Mouse (Mus musculus): Measurements from ENCODE around the gene Fgl2. TPM values are rescaled to one million over a fixed set of nuclear protein-coding genes. Genes with fewer than 3 reads are reported as not detected.

Fgl2 gene
- total and polyA plus RNA-seq, 3 experiments: 0.41 to 10.4 (median 0.59) TPM

DNA sequence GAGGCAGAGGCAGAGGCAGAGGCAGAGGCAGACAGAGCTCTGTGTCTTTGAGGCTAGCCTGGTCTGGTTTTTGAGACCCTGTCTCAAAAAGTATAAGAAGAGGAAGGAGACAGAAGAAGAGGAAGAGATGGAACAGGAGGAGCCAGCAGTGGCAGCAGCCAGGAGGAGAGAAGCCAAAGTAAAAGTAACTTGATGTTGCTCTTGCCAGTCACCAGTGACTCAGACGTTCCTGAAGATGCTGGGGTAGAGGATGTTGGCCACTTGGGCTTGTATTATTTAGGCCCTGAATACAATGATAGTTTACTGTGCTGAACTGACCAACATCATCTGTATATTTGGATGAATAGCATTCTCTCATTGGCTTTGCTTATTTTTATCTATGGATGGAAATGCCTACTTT, 43.9 kb upstream of the Fgl2 start:
- H3K27me3 ChIP-seq (replicated peaks): no peaks in the 10 kb centered on the region
- DNase-seq (ENCODE audit: extremely low read depth): no peak
- TF ChIP-seq USF1 (IDR thresholded peaks at IDR 0.05; ENCODE audit: low read depth, low read length): no peak
- TF ChIP-seq RAD21 (IDR thresholded peaks at IDR 0.05; ENCODE audit: low read depth, low read length): no peak
- no peak for TF ChIP-seq ELF1 (IDR thresholded peaks at IDR 0.05; ENCODE audit: low read depth, low read length)
- TF ChIP-seq GABPA (IDR thresholded peaks at IDR 0.05; ENCODE audit: insufficient replicate concordance, low read depth, low read length): no peak
- no peak for TF ChIP-seq JUND (conservative IDR thresholded peaks at IDR 0.05; ENCODE audit: low read depth, low read length)
- no peak for TF ChIP-seq TCF12 (IDR thresholded peaks at IDR 0.05; ENCODE audit: low read depth, low read length)
- no peak for TF ChIP-seq MAFK (IDR thresholded peaks at IDR 0.05; ENCODE audit: insufficient replicate concordance, low read length)
- TF ChIP-seq NELFE (IDR thresholded peaks at IDR 0.05; ENCODE audit: low read depth, low read length): no peak
- no peak for TF ChIP-seq CTCF (conservative IDR thresholded peaks at IDR 0.05 in 1 of 2, IDR thresholded peaks at IDR 0.05 in 1 of 2; ENCODE audit: low read depth in 2 of 2, low read length in 2 of 2)
- no peak for TF ChIP-seq ZNF384 (IDR thresholded peaks at IDR 0.05; ENCODE audit: low read depth, low read length)
- no peak for TF ChIP-seq USF2 (conservative IDR thresholded peaks at IDR 0.05; ENCODE audit: low read depth, low read length)
- no peak for TF ChIP-seq TBP (conservative IDR thresholded peaks at IDR 0.05; ENCODE audit: low read depth, low read length)
- no peak for TF ChIP-seq PAX5 (IDR thresholded peaks at IDR 0.05; ENCODE audit: low read length)
- no peak for TF ChIP-seq HCFC1 (IDR thresholded peaks at IDR 0.05; ENCODE audit: low read depth, low read length)
- TF ChIP-seq MXI1 (IDR thresholded peaks at IDR 0.05; ENCODE audit: low read depth, low read length): no peak
- no peak for TF ChIP-seq MYC (IDR thresholded peaks at IDR 0.05; ENCODE audit: low read depth, low read length)
- no peak for TF ChIP-seq MEF2A (IDR thresholded peaks at IDR 0.05; ENCODE audit: borderline replicate concordance, low read depth, low read length)
- no peak for TF ChIP-seq SMC3 (IDR thresholded peaks at IDR 0.05; ENCODE audit: low read depth, low read length)
- TF ChIP-seq KAT2A (IDR thresholded peaks at IDR 0.05; ENCODE audit: insufficient replicate concordance, low read length): no peak
- TF ChIP-seq CHD2 (IDR thresholded peaks at IDR 0.05; ENCODE audit: low read length): no peak
- H3K36me3 ChIP-seq (replicated peaks in 1 of 2; ENCODE audit: control insufficient read depth in 1 of 2, insufficient read depth in 1 of 2, low read length in 1 of 2): no peaks in the 10 kb centered on the region
- H3K9ac ChIP-seq (ENCODE audit: insufficient read depth, low read depth): no peak overlapping the region
- H3K79me2 ChIP-seq (replicated peaks; ENCODE audit: control insufficient read depth, extremely low read depth, insufficient read depth, poor library complexity, severe bottlenecking): no peaks in the 10 kb centered on the region
- in situ Hi-C loops (cut with MboI; ENCODE audit: low pct_ligation_motif_present, low pct_unique_long_range_greater_than_20kb, low sequenced_read_pairs): no loop called here
- H3K4me1 ChIP-seq (ENCODE audit: control insufficient read depth in 1 of 2, insufficient read depth in 2 of 2): peaks cover 6 to 12% of the 10 kb centered on the region in 2 experiments; a peak in 3 of 4 replicates
- no peaks in the 10 kb centered on the region for H3K9me3 ChIP-seq (replicated peaks; ENCODE audit: low read length)
- H3K4me2 ChIP-seq (ENCODE audit: insufficient read depth, low read depth, poor library complexity, severe bottlenecking): no peak overlapping the region
- dilution Hi-C loops (cut with MboI; ENCODE audit: extremely low pct_ligation_motif_present, extremely low pct_unique_long_range_greater_than_20kb, low sequenced_read_pairs): no loop called here
- H3K4me3 ChIP-seq (replicated peaks in 1 of 3; ENCODE audit: low read depth in 2 of 3, low read length in 2 of 3, poor library complexity in 1 of 3): no peak overlapping the region
- H3K27ac ChIP-seq (ENCODE audit: insufficient read depth, low read depth): no peak overlapping the region

Measured in CH12.LX (cell line).